Mouse (Mus musculus): Measurements from ENCODE around the gene Brd3os.
A peak's percentile ranks its signal among the peaks of the same experiment; 100 is the strongest.

The Brd3os gene

DNA sequence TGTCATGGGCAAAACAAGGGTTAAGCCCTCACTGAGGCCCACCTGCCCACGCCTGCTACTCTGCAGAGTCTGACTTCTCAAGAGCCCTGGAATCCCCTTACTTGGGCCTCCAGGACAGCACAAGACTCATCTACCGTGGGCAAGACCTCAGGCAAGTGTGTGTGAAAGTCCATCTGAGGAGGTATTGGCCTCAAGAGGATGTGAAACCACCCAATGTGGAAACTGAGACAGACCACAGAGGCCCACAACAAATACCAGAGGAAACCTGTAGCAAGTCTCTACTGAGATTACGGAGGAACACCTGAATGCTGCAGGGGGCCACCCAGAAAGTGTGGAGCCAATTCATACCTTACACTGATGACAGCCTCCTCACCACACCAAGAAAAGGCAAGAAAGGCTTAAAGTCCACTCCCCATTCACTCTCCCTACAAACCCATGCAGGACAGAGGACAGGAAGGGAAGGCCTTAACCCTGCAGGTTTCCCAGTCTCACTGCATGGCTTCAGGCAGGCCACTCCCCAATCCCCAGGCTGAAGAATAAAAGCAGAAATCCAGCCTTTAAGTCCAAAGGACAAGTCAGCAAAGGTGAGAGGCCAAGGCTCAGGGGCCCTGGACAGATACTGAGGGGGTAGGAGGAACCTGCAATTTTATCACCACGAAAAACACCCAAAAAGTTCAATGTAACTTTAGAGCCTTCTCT, 27.3 kb downstream of the Brd3os start:
- DNase-seq, result no peak

DNA sequence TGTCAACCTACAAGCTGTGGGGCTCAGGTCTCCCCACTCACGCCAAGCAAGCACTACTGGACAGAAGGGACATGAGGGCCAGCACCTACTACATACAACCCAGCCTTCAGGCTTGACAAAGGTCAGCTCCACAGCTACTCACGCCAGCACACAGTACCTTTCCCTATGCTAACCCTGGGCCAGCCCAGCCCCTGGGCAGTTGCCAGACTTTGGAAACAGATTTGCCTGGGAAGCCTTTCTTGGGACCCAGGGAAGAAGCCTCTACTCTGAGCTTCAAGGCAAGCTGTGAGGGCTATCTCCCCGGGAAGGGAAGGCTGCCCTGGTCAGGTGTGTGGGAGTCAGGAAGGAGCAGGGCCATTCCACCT, 27.8 kb downstream of the Brd3os start:
- DNase-seq, result peak; percentile 71

DNA sequence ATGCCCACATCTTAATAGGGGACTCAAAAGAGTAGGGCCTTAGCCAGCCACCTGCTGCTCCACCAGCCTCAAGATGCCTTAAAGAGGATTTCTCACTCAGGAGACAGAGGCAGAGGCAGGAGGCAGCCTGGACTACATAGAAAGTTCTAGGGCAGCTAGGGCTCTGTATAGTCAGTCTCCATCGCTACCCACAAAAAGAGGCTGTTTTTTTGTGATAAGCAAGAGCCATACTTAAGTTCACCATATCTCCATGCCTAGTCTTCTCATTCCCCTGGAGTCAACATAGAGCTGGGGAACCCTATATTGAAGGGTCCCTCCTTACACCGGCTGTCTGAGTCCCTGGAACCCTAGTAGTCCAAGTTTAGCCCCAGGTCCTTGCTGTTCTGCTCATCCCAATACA, 28.4 kb downstream of the Brd3os start:
- DNase-seq, result no peak

DNA sequence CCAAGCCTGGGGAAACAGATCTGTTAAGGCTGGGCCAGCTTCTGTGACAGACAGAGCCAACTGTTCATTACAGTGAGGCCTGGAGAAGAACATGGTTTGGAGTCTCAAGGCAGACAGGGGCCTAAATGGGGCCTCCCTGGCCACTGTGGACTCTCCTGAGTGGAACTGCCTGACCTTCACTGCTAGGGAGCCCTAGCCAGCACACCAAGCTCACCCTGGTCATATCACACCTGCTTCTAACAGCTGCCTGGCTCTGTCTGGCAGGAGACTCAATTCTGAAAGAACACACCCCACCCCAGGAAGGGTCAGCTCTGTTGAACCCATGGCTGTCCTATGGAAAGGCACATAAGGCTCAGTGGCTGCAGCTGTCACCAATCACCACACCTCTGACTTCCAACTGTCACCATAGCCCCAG, 29.1 kb downstream of the Brd3os start:
- no peak for DNase-seq

DNA sequence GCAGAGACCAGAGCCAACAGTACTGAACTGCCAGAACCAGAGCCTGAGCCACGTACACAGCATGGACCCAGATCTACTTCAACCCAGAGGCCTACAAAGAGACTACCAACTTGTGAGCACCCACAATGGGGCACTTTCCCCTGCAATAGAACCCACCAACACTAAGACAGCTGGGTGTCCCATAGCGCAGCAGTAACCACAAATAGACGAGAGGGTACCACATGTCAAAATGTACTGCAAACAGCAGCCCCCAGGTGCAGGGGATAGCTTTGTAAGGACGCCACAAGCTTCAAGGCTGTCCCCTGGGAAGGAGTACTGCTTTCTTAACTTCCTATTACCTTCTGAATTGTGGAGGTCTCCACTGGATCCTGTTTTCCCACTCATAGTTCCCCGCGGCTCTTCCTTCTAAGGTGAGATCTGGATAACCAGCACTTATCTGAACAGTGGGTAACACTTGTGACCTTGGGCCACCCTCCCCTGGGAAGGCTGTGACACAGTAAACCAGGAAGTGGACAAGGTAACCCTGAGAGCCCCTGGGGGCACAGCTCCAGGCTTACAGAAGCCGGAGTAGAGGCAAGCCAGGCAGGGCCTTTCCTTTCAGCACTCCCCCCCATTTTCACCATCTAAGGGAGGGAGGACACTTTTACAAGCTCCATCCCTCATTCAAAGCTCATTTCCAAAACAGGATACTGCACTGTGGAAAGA, 31.1 kb downstream of the Brd3os start:
- no peak for DNase-seq

DNA sequence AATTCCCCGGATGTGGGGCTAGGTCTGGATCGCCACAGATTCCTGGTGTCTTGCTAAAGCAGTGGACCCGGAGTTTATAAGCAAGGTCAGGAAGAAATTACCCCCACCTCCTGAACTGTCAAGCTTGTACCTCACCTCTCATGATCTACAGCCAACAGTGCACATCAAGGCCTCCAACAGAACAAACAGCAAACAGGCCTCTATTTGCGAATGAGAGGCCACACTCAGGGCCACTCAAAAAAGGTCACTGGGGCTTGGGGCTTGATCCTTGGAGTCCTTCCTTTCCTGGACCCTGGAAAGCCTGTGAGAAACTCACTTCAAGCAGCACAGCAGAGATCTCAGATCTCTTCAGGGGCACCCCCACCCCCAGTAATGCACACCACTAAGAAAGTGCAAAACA, 31.8 kb downstream of the Brd3os start:
- no peak for DNase-seq

DNA sequence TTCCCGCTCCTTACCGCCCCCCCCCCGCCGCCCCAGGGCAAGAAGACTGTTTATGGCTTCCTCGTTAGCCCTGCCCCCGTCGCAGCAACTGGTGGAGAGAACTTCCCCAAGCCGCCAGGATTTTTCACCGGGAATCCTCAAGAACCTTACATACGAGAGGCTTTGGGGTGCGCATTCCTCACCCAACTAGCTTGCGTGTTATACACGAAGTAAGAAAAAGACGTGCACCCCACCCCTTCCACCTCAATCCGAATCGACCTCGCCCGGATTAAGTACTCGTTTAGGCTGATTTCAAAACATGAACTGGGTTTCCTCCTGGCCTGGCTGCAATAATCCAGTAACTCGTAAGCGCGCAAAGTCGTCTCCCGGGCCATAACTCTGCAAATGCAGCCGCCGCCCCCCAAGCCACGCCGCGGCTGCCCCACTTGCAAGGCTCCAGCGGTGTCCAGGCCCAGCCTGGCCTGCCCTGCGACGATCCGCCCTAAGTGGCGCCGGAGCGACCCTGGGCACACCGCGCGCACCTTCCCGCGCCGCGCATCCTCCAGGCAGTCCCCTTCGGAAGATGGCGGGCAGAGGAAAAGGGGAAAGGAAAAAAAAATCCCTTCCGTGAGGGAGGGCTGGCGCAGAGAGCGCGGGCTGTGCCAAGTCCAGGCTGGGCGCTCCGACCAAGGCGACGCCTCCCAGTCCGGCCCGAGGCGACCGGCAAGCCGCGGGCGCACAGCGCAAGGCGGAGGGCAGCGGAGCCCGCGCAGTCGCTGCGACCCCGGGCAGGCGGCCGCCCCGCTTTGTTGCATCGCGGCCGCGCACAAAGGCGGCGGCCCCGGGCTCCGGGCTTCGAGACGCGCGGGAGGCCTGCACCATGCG, 32.7 kb downstream of the Brd3os start:
- DNase-seq, result peak; percentile 49

DNA sequence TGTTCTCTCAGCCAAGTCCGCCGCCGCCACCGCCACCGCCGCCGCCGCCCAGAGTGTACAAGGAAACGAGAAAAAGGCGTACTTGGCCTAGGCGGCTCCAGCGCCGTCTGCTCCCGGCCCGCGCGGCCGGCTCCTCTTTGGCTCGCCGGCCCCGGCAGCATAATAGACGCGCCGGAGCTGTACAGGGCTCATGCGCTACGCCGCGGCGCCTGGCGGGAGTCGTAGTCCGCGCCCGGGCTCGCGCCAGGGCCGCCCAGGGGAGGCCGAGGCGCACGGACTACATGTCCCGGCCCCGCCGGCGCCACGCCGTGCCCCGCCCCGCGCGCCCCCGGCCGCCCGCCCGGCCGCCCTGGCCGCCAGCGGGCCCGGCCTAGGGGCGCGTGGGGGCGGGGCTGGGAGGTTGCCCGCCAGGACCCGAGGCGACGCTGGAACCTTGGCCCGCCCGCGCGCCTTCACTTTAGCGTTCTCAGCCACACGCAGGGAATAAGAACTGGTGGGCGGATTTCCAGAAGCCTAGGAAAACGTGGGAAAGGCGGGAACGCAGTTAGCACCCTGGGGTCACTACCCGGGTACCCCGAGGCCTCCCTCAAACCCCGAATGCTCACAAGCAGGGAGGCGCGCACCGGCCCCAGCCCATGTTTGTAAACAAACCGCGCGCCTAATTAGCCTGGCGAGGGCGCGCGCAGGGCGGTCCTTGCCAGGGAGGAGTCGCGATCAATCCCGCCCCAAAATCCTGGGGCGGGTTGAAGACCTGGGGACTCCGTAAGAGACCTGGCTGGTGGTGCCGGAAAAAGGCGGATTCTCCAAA, 33.6 kb downstream of the Brd3os start:
- DNase-seq, result peak; percentile 94

DNA sequence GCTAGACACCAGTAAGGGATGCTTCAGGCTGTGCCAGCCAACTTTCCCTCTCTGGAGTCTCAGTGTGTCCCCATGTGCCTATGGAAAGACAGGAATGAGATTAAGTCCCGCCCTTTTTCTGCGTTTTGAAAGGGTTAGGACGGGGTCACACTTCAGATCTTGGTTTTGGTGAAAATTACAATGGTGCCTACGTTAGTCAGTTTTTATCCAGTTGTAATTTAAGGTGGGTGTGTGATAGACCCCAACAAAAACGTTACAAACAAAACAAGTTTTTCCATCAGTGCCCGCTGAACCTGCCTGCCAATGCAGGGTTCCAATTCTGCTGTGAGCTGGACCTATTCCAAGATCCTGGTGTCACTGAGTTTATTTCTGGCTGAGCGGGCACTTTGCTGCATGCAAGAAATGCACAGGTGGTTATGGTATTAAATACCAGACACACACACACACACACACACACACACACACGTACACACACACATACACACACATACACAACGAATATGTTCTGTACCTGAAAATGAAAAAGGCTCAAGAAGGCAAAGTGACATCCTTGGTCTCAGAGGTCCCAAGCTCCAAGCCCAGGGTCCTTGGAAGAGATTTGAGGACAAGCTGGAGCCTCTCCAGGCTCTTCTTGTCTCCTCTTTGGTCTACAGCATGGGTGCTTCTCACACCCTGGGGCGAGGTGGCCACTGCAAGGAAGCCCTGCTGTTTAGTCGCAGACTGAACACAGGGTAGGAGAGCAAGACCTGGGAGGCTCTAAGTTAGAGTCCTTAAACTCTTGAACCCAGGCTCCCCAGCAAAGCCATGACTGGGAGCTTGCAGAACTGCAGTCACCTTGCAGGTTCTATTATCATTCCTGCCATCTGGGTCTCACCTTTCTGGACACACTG, 34.4 kb downstream of the Brd3os start:
- DNase-seq, result peak; percentile 57

DNA sequence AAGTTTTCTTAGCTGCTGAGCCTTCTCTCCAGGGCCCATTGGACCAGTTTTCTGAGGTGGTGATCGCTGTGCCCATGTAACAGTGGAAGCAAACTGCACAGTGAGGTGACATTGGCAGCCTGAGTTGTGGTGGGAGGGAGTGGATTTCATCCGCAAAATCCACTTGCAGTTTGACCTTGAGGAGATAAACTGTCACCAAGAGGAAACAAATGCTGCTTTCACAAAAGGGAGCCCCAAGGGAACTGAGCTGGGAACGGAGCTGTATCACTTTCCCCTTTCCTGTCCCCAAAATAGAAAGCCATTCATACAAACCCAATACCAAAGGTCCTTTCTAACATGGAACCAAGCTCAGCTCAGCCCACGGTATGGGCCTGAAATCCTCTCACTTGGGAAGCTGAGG, 37.7 kb downstream of the Brd3os start:
- no peak for DNase-seq

DNA sequence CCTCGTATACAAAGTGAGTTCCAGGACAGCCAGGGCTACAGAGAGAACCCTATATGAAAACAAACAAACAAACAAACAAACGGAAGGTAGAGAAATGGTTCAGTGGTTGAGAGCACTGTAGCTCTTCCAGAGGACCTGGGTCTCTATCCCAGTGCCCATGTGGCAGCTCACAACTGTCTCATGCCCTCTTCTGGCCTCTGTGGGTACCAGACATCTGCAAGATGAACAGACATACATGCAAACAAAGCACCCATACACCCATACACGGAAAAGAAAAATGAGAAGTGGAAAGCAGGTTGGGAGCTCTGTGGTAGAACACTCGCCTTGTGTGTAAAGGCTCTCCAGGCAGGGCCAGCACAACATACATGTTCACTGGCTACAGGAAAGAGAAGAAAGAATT, 38.2 kb downstream of the Brd3os start:
- no peak for DNase-seq

DNA sequence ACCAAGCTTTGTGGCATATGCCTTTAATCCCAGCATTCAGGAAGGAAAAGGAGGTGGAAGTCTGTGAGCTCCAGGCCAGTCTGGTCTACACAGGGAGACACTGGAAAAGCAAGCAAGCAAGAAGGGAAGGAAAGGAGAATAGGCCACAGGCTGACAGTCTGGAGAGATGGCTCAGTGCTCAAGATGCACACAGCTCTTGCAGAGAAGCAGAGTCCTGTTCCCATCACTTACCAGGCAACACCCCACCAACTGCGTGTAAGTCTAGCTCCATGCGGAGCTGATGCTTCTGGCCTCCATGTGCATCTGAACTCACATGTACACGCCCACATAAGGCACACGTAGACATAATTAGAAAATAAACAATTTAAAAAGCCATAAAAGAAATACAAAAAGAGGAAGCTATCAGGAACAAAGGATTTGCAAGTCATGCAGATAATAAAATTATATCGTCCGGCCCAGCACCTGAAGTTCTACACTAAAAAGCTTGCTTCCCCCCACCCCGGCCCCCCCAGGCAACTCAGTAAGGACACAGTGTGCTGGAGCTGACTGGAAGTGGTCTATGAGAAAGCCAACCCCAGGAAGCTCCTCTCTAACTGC, 40.2 kb downstream of the Brd3os start:
- no peak for DNase-seq

DNA sequence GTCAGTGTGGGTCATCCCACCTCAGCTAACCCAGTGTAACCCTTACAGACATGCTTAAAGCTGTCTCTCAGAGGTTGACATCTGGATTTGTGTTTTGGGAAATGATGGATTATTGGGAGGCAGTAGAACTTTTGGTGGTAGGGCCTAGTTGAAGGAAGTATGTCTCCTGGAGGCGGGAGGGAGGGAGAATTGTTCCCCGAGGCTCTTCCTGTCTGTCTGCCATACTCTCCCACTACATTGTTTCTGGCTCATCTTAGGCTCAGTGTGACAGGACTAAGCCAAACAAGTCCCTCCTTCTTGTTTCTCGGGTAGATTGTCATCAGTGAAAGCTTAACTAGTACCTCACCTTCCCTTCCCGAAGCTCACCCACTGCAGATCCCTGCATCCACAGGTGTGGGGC, 44.6 kb downstream of the Brd3os start:
- DNase-seq, result no peak

DNA sequence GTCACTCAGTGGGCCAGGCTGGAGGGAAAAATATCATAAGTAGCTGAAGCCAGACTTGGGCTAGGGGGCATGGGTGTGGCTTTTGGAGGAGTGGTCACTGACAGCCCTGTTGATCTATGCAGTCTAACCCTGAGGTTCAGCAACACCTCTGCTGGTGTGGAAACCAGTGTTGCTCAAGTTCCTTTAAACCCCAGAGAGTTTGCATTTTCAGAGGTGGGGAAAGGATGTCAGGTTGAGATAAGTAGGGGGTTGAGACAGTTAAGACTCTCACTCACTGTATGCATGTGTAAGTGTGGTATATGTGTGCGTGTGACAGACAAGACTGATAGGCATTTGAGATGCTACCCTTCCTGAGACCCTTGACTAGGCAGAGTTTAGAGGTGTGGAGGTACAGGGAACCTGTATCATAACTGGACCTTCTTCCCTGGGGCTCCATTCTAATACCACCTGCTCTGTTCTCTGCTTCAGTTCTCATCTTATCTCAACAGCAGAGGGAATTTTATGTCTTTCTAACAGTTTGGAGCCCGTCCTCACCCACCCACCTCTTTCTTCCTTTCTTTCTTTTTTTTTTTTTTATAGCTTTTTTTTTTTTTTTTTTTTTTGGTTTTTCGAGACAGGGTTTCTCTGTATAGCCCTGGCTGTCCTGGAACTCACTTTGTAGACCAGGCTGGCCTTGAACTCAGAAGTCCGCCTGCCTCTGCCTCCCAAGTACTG, 45.4 kb downstream of the Brd3os start:
- no peak for DNase-seq

DNA sequence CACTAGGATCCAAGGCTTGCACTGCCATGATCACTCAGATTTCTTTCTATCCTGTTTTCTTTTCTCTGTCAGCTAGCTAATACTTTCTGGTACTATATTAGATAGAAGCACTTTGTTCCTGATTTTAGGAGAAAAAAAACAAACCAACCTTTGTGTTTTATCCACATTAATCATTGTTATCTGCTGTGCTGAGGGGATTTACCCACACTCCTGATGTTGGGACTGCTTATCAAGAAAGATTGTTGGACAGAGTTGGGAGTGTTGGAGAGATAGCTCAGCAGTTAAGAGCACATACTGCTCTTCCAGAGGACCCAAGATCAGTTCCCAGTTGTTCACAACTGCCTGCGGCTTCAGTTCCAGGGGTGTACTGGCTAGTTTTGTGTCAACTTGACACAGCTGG, 46.2 kb downstream of the Brd3os start:
- no peak for DNase-seq

DNA sequence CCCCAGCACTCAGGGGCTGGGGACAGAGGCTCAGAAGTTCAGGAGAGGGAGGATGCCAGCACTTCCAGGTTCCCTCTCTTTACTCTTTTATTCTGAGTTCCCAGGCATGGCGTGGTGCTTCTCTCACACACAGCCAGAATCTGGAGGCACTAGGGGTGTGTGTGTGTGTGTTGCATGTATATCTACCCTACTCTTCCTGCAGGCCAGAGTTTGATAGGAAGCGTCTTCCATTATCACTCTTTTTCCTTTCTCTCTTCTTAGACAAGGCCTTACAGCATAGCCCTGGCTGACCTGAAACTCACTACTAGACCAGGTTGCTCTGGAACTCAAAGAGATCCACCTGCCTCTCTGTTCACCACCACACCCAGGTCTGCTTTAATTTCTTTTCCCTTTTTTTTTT, 48.8 kb downstream of the Brd3os start:
- no peak for DNase-seq

Data from kidney, adult 9 months (tissue).